9 mouse cellular contexts compared by ENCODE assay signal in the genomic region with DNA sequence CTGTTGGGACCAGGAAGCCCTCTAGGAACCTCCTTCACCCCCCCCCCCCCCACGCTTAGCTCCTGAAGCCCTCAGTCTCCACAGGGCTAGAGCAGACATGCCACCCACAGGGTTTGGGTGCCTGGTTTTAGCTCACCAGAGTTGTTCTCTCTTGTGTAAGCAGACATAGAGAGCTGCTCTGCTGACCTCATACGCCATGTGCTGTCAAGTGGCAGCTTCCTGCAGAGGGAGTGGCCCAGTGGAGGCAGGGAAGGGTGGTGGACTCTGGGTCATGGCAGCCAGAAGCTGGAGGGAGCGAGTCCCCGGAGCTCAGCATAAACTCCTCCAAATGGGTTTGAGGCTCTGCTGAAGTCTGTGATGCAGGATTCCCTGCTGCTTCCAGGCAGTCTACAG. TPM values are rescaled to one million over a fixed set of nuclear protein-coding genes. Genes with fewer than 3 reads are reported as not detected.
DNase-seq lines count a peak whose midpoint lies in the region; ATAC-seq and TF ChIP-seq lines count a peak whose summit lies in the region.
"Had no signal": no experiment of that assay in that cellular context is flagged by ENCODE, and none has a peak within 500 bp of the region (broad histone marks: within the 10 kb centered on the region; RNA-seq: fewer than 3 reads in every experiment).

No protein-coding gene starts in this region.

- no peaks in the 10 kb centered on the region; the same call in 1 of the 2 replicates for H3K9me3 ChIP-seq in forebrain, embryonic 10.5 days
- H3K9me3 ChIP-seq in forebrain, embryonic 15.5 days = no peaks in the 10 kb centered on the region
- no peaks in the 10 kb centered on the region for H3K9me3 ChIP-seq in kidney, postnatal 0 days (replicated peaks; ENCODE audit: low read length)
- no peaks in the 10 kb centered on the region for H3K9me3 ChIP-seq in lung, embryonic 15.5 days
- H3K9me3 ChIP-seq: neural tube, embryonic 13.5 days had no signal

- no peak for TF ChIP-seq CTCF in bone marrow macrophage, adult 2 months (IDR thresholded peaks at IDR 0.05; ENCODE audit: low read depth, low read length)
- TF ChIP-seq CTCF in kidney, postnatal 0 days (IDR thresholded peaks at IDR 0.05; ENCODE audit: low read depth) = no peak

- peaks cover 54% of the 10 kb centered on the region for H3K27me3 ChIP-seq in forebrain, embryonic 10.5 days (ENCODE audit: poor library complexity, severe bottlenecking)
- no peaks in the 10 kb centered on the region for H3K27me3 ChIP-seq in forebrain, embryonic 15.5 days
- no peaks in the 10 kb centered on the region for H3K27me3 ChIP-seq in kidney, postnatal 0 days (ENCODE audit: insufficient read depth, low read length)
- H3K27me3 ChIP-seq in lung, embryonic 15.5 days = no peaks in the 10 kb centered on the region
- H3K27me3 ChIP-seq: neural tube, embryonic 13.5 days had no signal

- H3K36me3 ChIP-seq in forebrain, embryonic 10.5 days (replicated peaks) = no peaks in the 10 kb centered on the region
- no peaks in the 10 kb centered on the region for H3K36me3 ChIP-seq in forebrain, embryonic 15.5 days
- H3K36me3 ChIP-seq in kidney, postnatal 0 days (ENCODE audit: insufficient read depth, low read length) = no peaks in the 10 kb centered on the region
- H3K36me3 ChIP-seq in lung, embryonic 15.5 days = no peaks in the 10 kb centered on the region
- H3K36me3 ChIP-seq: neural tube, embryonic 13.5 days had no signal

- no peak for DNase-seq in forebrain, embryonic 10.5 days (ENCODE audit: extremely low spot score, low spot score)
- DNase-seq in kidney, postnatal 0 days (ENCODE audit: low spot score) = peak; percentile 70
- no peak for DNase-seq in frontal cortex, postnatal 14 days (ENCODE audit: low spot score in 2 of 2)
- DNase-seq in adrenal gland, postnatal 36 days = no peak
- no peak for DNase-seq in MN1 (ENCODE audit: low spot score)

- H3K4me3 ChIP-seq in forebrain, embryonic 10.5 days = no peak overlapping the region
- no peak overlapping the region for H3K4me3 ChIP-seq in forebrain, embryonic 15.5 days
- H3K4me3 ChIP-seq in bone marrow macrophage, adult 2 months (ENCODE audit: insufficient read depth, low read length) = 0 out of 2 replicates have a peak overlapping the region, but pooled peaks have one; percentile 3
- H3K4me3 ChIP-seq in kidney, postnatal 0 days (replicated peaks; ENCODE audit: low read depth, low read length) = no peak overlapping the region
- no peak overlapping the region for H3K4me3 ChIP-seq in lung, embryonic 15.5 days
- H3K4me3 ChIP-seq: neural tube, embryonic 13.5 days had no signal

- TF ChIP-seq POLR2A in bone marrow macrophage, adult 2 months (IDR thresholded peaks at IDR 0.05; ENCODE audit: borderline replicate concordance, low read depth, low read length) = no peak

- no peak overlapping the region for H3K9ac ChIP-seq in forebrain, embryonic 15.5 days (replicated peaks)
- H3K9ac ChIP-seq in kidney, postnatal 0 days (ENCODE audit: low read depth, low read length) = no peak overlapping the region; the same call in 1 of the 2 replicates
- H3K9ac ChIP-seq in lung, embryonic 15.5 days = no peak overlapping the region
- H3K9ac ChIP-seq: neural tube, embryonic 13.5 days had no signal

- H3K4me2 ChIP-seq in forebrain, embryonic 15.5 days (replicated peaks) = no peak overlapping the region
- H3K4me2 ChIP-seq in kidney, postnatal 0 days (ENCODE audit: low read length) = no peak overlapping the region
- H3K4me2 ChIP-seq in lung, embryonic 15.5 days = no peak overlapping the region
- H3K4me2 ChIP-seq: neural tube, embryonic 13.5 days had no signal

- peak overlapping the region; percentile 58 for H3K27ac ChIP-seq in forebrain, embryonic 10.5 days
- no peak overlapping the region for H3K27ac ChIP-seq in forebrain, embryonic 15.5 days (replicated peaks)
- peak overlapping the region; percentile 96 for H3K27ac ChIP-seq in bone marrow macrophage, adult 2 months (ENCODE audit: insufficient read depth, low read depth, low read length)
- peak overlapping the region; percentile 73 for H3K27ac ChIP-seq in kidney, postnatal 0 days
- H3K27ac ChIP-seq in lung, embryonic 15.5 days = peak overlapping the region; percentile 83
- H3K27ac ChIP-seq: neural tube, embryonic 13.5 days had no signal

- 73% methylated on average over 4 of the region's 4 CpGs for WGBS in forebrain, embryonic 10.5 days
- WGBS in forebrain, embryonic 15.5 days = 74% methylated on average over 4 of the region's 4 CpGs
- 53% methylated on average over 4 of the region's 4 CpGs for WGBS in kidney, postnatal 0 days
- 17% methylated on average over 4 of the region's 4 CpGs for WGBS in lung, embryonic 15.5 days

- H3K4me1 ChIP-seq in forebrain, embryonic 10.5 days = peaks cover 32% of the 10 kb centered on the region
- H3K4me1 ChIP-seq in forebrain, embryonic 15.5 days = no peaks in the 10 kb centered on the region
- H3K4me1 ChIP-seq in bone marrow macrophage, adult 2 months (ENCODE audit: control insufficient read depth, insufficient read depth, low read length) = peaks cover 65% of the 10 kb centered on the region
- H3K4me1 ChIP-seq in kidney, postnatal 0 days (replicated peaks; ENCODE audit: insufficient read depth, low read length) = peaks cover 17% of the 10 kb centered on the region
- H3K4me1 ChIP-seq in lung, embryonic 15.5 days = peaks cover 39% of the 10 kb centered on the region

- ATAC-seq in forebrain, embryonic 15.5 days (replicated peaks) = no peak
- peak; percentile 65 for ATAC-seq in kidney, postnatal 0 days (replicated peaks; ENCODE audit: low FRiP score, low read depth)
- peak; percentile 71 for ATAC-seq in lung, embryonic 15.5 days (ENCODE audit: borderline replicate concordance, extremely low read depth, low FRiP score, low TSS enrichment)

RNA-seq across cellular contexts. Expression of a gene that starts 7.7 kb away (rescaled TPM):
- 4.5 and 5.0 TPM in 2 replicates for polyA plus RNA-seq in forebrain, embryonic 10.5 days (2016; fragmentation: Nextera tagmentation; extraction: Ambion mirVana)
- 4.0 and 4.8 TPM in 2 replicates for polyA plus RNA-seq in forebrain, embryonic 15.5 days (2015; fragmentation: Nextera tagmentation; extraction: Ambion mirVana)
- 157 and 163 TPM in 2 replicates for polyA plus RNA-seq in bone marrow macrophage, adult 2 months (2012; ENCODE audit: insufficient read depth, insufficient read length, missing spikeins)
- polyA plus RNA-seq in kidney, postnatal 0 days (2015; fragmentation: Nextera tagmentation; extraction: Ambion mirVana) = 15.7 TPM in 2 replicates
- polyA plus RNA-seq in lung, embryonic 15.5 days (2015; fragmentation: Nextera tagmentation; extraction: Ambion mirVana) = 16.4 and 18.1 TPM in 2 replicates
- 10 to 100 TPM in 1 of 2 experiments, 1 to 10 TPM in 1; 9.8 to 44.7 TPM for total RNA-seq in adrenal gland, postnatal 36 days (2021)
